Mouse (Mus musculus): ENCODE measurements at regions not wholly inside any gene's neighbourhood (a gene's known extent, or its start where the extent isn't known, plus 50 kb on each side); places are given as distances from the start of the nearest gene placed in this dataset.
"Not testable (repeated sequence)": the region's sequence is repeated elsewhere in the genome, so short reads cannot be mapped to it uniquely, and the experiment has no call there.

DNA sequence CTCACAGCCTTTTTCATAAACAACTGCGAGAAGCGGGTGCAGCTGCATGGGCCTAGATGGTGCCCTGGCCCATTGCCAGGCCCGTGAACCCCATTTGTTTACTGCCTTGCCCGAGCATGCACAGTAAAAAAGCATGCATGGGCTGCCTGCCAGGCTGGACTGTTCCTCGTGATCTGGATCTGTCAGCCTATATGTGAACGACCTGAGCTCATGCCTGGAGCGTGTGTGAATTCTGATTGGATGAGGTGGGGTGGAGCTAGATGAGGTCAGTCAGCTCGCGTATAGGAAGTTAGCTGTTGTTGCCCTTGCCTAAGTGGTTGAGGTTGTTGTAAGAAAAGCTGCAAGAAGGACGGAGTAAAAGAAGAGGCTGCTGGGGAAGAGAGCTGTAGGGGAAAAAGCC lies 194.9 kb downstream of the Teddm3 start:
- Histone ChIP-seq H3K27ac (peak overlapping the region; percentile 56; the same call in 1 of the 2 replicates), H3K4me2 (0 out of 2 replicates have a peak overlapping the region, but pooled peaks have one; percentile 29)
- no peak for ATAC-seq (replicated peaks; ENCODE audit: insufficient number of reproducible peaks, insufficient read depth, low FRiP score, low read depth)

DNA sequence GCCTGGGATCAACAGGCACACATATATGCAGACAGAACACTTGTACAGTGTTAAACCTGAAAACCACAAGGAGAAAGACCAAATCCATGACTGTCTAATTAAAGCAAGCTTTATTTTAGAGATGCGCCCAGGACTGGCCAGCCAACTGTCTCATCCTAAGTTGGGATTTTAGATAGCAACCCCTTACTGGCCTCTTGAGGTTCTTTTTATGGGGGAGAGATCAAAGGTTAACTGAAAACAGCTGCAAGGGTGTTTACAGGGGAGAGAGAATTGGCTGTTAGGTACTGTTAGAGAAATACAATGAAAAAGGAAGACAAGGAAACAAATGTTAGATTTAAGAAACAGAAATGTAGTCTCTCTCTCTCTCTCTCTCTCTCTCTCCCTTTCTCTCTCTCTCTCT lies 202.4 kb upstream of the Thpo start:
- Histone ChIP-seq H3K27me3 (no peaks in the 10 kb centered on the region), H3K4me3 (no peak overlapping the region), H3K36me3 (no peaks in the 10 kb centered on the region), H3K9ac (no peak overlapping the region), H3K27ac (no peak overlapping the region), H3K4me2 (no peak overlapping the region), H3K9me3 (replicated peaks) (no peaks in the 10 kb centered on the region), H3K4me1 (replicated peaks) (no peaks in the 10 kb centered on the region)
- ATAC-seq (replicated peaks; ENCODE audit: insufficient number of reproducible peaks, insufficient read depth, low FRiP score, low read depth): no peak
- 65% methylated on average over 1 of the region's 1 CpGs for WGBS

More for the DNA sequence above, 194.9 kb downstream of the Teddm3 start:
- H3K4me1 ChIP-seq (replicated peaks): 0 out of 2 replicates have a peak, but pooled peaks cover 5% of the 10 kb centered on the region
- no peaks in the 10 kb centered on the region for H3K36me3 ChIP-seq
- no peaks in the 10 kb centered on the region for H3K9me3 ChIP-seq (replicated peaks)
- no peaks in the 10 kb centered on the region for H3K27me3 ChIP-seq
- no peak overlapping the region for H3K9ac ChIP-seq
- H3K4me3 ChIP-seq: no peak overlapping the region
- 55% methylated on average over 10 of the region's 10 CpGs for WGBS

DNA sequence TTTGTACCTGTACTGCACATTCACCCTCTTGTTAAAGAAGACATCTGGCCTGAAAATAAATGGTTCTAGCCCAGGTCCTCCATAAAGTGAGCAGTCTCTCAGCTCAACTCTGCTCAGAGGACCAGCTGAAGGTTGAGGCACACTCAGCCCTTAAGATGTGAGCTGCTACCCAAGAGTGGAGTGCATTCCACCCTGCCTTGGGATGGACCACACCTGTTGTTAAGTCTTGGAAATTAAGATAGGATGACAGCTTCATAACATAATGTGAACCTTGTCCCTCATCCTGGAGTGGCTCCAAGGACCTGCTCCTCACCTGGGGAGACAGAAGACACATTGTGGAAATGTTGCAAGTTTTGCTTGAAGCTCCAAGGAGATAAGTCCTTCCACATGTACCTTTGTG lies 200.5 kb upstream of the Thpo start:
- H3K4me1 ChIP-seq (replicated peaks); H3K36me3 ChIP-seq; H3K9ac ChIP-seq; H3K9me3 ChIP-seq (replicated peaks); H3K4me3 ChIP-seq; ATAC-seq (replicated peaks; ENCODE audit: insufficient number of reproducible peaks, insufficient read depth, low FRiP score, low read depth); H3K4me2 ChIP-seq; H3K27me3 ChIP-seq; H3K27ac ChIP-seq: not testable (repeated sequence)

DNA sequence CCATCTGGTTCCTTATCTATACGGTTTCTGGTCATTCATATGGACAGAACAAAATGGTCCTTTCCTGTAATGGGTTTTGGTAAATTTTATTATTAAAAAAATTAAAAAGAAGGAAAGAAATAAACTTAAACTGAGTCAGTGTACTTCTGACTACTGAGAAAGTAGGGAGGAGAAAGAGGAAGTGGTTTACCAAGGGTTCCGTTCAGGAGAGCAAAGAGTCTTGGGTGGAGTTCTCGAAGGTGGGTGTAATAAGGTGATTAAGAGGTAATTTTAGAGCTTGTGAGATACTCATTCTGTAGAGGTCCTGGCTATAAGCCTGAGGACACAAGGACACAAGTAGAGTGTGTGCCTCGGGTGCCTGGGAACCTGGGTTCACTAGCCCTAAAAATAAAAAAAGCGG lies 195.7 kb upstream of the Thpo start:
- not testable (repeated sequence) for H3K4me3 ChIP-seq; H3K4me2 ChIP-seq; H3K36me3 ChIP-seq; H3K27ac ChIP-seq; H3K9ac ChIP-seq; H3K9me3 ChIP-seq (replicated peaks); ATAC-seq (replicated peaks; ENCODE audit: insufficient number of reproducible peaks, insufficient read depth, low FRiP score, low read depth); H3K4me1 ChIP-seq (replicated peaks); H3K27me3 ChIP-seq
- 71% methylated on average over 5 of the region's 5 CpGs for whole genome bisulfite sequencing

DNA sequence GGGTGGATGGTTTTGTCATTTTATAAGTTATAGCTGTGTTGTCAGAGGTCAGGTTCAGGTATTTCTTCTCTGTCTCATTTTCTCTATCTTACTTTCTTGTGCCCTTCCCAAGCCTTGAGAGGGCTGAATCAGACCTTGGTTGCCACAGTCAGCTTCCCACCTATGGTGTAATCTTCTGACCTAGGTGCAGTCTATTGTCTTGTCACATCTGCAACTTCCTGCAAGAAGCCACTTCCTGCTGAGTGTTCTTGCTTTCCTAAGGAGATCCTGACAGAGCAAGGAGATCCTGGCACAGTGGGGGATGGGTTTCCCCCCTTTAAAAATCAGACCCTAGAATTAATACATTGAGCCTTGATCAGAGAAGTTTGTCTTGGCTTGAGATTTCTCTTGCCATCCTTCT lies 191.5 kb upstream of the Thpo start:
- H3K9me3 ChIP-seq (replicated peaks); ATAC-seq (replicated peaks; ENCODE audit: insufficient number of reproducible peaks, insufficient read depth, low FRiP score, low read depth); H3K27ac ChIP-seq; H3K4me2 ChIP-seq; H3K9ac ChIP-seq; H3K36me3 ChIP-seq; H3K4me1 ChIP-seq (replicated peaks); H3K4me3 ChIP-seq; H3K27me3 ChIP-seq: not testable (repeated sequence)

DNA sequence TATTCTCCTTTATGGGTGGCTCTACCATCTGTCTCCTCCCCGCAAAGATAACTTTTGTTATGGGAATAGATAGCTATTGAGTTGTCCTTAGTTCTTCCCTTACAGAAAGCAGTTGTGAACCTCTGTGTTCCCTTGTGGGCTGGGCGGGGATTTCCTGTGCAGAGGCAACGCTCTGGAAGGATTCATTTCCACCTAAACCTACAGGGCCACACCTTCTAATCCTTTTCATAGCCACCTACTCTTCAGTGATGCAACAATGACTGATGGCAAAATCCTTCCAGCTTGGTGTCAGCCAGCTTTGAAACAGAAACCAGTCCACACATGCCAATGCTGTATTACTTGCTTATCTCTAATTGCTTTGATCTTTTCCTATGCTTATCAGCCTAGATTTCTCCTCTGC lies 176.6 kb upstream of the Thpo start:
- H3K9me3 ChIP-seq (replicated peaks); H3K9ac ChIP-seq; H3K4me3 ChIP-seq; ATAC-seq (replicated peaks; ENCODE audit: insufficient number of reproducible peaks, insufficient read depth, low FRiP score, low read depth); H3K36me3 ChIP-seq; H3K4me1 ChIP-seq (replicated peaks); H3K27ac ChIP-seq; H3K27me3 ChIP-seq; H3K4me2 ChIP-seq: not testable (repeated sequence)
- WGBS: 65% methylated on average over 3 of the region's 3 CpGs

DNA sequence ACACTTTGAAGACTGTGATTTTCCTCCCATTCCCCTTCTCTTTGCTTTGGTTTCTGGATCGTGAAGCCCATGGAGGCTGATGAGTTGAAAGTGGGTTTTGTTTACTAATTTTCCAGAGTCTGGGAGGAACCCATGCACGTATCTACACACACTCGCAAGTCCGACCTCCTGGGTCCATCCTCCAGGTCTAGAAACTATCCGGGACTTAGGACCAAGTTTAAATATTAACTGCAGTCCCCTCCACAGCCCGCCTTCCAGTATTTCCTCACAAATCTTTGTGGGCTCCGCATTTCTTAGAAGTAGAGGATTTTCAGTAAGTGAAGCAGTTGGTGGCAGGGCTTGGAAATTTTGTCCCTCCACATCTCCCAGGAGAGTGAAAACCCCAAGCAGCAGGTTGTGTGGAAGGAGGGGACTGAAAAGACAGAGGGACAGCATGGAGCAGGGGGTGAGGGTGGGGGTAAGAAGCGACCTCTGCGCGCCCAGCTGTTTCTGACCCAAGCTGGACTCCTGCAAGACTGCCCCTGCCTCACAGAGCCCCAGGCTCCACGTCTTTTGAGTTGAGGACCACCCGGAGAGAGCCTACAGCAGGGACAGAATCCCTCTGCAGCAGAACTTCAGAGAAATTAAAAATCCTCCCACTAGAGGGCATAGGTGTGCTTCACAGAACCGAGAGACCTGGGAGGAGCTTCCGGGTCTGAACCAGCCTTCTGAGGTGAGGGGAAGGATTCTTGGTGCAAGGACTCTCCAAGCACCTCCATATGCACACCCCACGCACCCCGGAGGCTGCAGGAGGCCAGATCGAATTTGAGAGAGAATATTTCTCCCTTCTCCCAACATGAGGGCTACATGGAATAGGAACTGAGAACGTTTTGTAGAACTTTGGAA lies 174.4 kb upstream of the Thpo start:
- H3K4me2 ChIP-seq; H3K36me3 ChIP-seq; H3K27me3 ChIP-seq; H3K27ac ChIP-seq; H3K4me1 ChIP-seq (replicated peaks); H3K9me3 ChIP-seq (replicated peaks); H3K4me3 ChIP-seq; ATAC-seq (replicated peaks; ENCODE audit: insufficient number of reproducible peaks, insufficient read depth, low FRiP score, low read depth); H3K9ac ChIP-seq: not testable (repeated sequence)
- 32% methylated on average over 17 of the region's 18 CpGs for WGBS

DNA sequence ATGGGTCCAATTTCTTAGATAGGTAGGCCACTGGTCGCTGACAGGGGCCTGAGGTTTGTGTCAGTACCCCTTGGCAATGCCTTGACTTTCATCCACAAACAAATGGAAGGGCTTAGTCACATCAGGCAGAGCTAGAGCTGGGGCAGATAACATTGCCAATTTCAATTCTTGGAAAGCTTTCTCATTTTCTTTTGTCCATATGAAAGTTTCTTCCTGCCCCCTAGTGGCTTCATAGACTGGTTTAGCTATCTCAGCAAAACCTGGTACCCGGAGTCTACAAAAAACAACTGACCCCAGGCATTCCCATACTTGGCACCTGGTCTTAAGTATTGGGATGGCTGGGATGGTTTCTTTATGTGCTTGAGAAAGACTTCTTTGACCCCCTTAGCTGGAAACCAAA lies 161.4 kb upstream of the Thpo start:
- Histone ChIP-seq H3K4me3 (no peak overlapping the region), H3K4me2 (no peak overlapping the region), H3K36me3 (no peaks in the 10 kb centered on the region), H3K27ac (no peak overlapping the region), H3K4me1 (replicated peaks) (no peaks in the 10 kb centered on the region), H3K9ac (no peak overlapping the region), H3K27me3 (no peaks in the 10 kb centered on the region), H3K9me3 (replicated peaks) (no peaks in the 10 kb centered on the region)
- ATAC-seq (replicated peaks; ENCODE audit: insufficient number of reproducible peaks, insufficient read depth, low FRiP score, low read depth): no peak
- 39% methylated on average over 2 of the region's 2 CpGs for WGBS

DNA sequence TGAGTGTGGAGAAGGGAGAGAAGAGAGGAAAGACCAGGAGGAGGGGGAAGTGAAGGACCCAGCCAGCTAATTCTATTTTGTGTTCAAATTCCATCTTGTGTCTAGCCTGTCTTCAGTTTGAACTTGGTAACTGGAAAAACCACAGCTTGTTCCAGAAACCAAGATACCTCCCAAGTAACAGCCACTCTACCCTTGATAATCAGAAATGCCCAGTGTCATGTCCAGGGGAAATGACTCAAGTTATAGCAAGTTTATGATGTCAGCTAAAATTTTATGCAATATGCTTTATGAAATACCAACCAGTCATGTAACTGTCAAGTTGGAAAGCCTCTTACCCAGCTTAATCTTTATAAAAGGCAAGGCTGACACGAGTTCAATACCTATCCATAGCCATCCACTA lies 137.4 kb upstream of the Thpo start:
- ATAC-seq (replicated peaks; ENCODE audit: insufficient number of reproducible peaks, insufficient read depth, low FRiP score, low read depth): no peak
- no peak overlapping the region for H3K4me2 ChIP-seq
- no peak overlapping the region for H3K4me3 ChIP-seq
- H3K36me3 ChIP-seq: no peaks in the 10 kb centered on the region
- H3K27me3 ChIP-seq: no peaks in the 10 kb centered on the region
- H3K9me3 ChIP-seq (replicated peaks): no peaks in the 10 kb centered on the region
- no peak overlapping the region for H3K27ac ChIP-seq
- no peak overlapping the region for H3K9ac ChIP-seq
- H3K4me1 ChIP-seq (replicated peaks): no peaks in the 10 kb centered on the region
- WGBS: 23% methylated on average over 1 of the region's 1 CpGs

DNA sequence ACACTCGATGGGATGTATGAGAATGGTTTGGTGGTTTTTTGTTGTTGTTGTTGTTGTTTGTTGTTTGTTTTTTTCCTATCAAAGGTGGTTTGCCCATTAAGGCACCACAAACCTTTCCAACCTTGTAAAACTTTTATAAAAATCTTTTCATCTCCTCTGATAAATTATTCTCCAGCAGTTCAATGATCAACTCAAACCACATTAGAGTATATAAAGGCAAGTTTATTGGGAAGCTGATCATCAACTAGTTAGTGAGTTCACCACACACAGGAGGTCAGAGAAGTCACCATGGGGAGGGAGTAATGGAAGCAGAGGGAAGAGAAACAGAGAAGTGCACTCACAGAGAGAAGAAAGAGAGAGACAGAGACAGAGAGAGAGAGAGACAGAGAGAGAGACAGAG lies 132.5 kb upstream of the Thpo start:
- no peaks in the 10 kb centered on the region for H3K4me1 ChIP-seq (replicated peaks)
- H3K4me2 ChIP-seq: no peak overlapping the region
- no peak overlapping the region for H3K9ac ChIP-seq
- H3K27me3 ChIP-seq: no peaks in the 10 kb centered on the region
- no peaks in the 10 kb centered on the region for H3K9me3 ChIP-seq (replicated peaks)
- no peak overlapping the region for H3K4me3 ChIP-seq
- H3K36me3 ChIP-seq: no peaks in the 10 kb centered on the region
- ATAC-seq (replicated peaks; ENCODE audit: insufficient number of reproducible peaks, insufficient read depth, low FRiP score, low read depth): no peak
- WGBS: 69% methylated on average over 1 of the region's 1 CpGs
- no peak overlapping the region for H3K27ac ChIP-seq

DNA sequence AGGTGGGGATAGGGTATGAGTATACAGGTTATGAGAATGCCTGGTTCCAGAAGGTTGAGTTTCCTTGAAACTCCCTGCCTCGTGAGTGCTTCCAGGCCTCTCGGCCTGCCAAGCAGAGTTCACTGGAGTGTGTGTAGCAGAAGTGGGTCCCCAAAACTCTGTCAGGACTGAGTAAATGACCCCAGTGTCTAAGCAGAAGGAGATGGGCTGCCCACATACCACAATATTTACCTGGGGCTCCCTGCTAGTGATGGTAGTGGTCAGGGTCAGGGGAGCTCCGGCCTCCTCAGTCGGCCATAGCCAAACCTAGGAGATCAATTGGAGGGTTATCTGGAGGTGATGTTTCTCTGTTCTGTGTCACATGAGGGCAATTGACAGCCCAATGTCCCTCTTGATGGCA lies 126.9 kb upstream of the Thpo start:
- H3K9ac ChIP-seq: no peak overlapping the region
- no peak overlapping the region for H3K4me2 ChIP-seq
- H3K27ac ChIP-seq: no peak overlapping the region
- 88% methylated on average over 4 of the region's 4 CpGs for WGBS
- H3K36me3 ChIP-seq: no peaks in the 10 kb centered on the region
- H3K4me3 ChIP-seq: no peak overlapping the region
- ATAC-seq (replicated peaks; ENCODE audit: insufficient number of reproducible peaks, insufficient read depth, low FRiP score, low read depth): no peak
- no peaks in the 10 kb centered on the region for H3K4me1 ChIP-seq (replicated peaks)
- no peaks in the 10 kb centered on the region for H3K9me3 ChIP-seq (replicated peaks)
- no peaks in the 10 kb centered on the region for H3K27me3 ChIP-seq

DNA sequence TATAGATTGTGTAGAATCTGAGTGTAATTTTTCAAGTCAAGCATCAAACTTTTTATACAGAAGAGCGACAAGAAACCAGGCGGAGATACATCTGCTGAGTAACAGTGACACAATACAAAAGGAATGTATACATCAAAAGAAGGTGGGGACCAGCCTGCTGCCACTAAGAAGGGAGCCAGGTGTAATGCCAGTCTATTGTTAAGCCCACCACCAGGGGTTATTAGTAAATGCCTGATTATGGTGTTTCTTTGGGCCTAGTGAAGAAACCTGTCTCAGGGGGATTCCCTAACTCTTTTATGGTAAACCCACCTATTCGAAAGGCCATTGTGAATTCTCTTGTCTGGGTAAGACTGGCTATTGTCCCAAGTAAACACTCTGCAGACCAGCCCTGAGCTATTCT lies 126.3 kb upstream of the Thpo start:
- not testable (repeated sequence) for ATAC-seq (replicated peaks; ENCODE audit: insufficient number of reproducible peaks, insufficient read depth, low FRiP score, low read depth); H3K27ac ChIP-seq; H3K36me3 ChIP-seq; H3K27me3 ChIP-seq; H3K4me2 ChIP-seq; H3K4me1 ChIP-seq (replicated peaks); H3K9ac ChIP-seq; H3K4me3 ChIP-seq; H3K9me3 ChIP-seq (replicated peaks)
- 85% methylated on average over 3 of the region's 3 CpGs for WGBS

Measured in heart, embryonic 15.5 days (tissue).